Mouse (Mus musculus): ENCODE results near the gene Ust. TPM values are rescaled to one million over a fixed set of nuclear protein-coding genes. Genes with fewer than 3 reads are reported as not detected.
A peak's percentile ranks its signal among the peaks of the same experiment; 100 is the strongest.

The Ust gene
- polyA plus RNA-seq, 1 experiment from 2014 or later: 3.4 TPM

GRCm38 (mm10) chr10:8176351-8177053, 342.1 kb downstream of the Ust start:
- no peak; the same call in 1 of the 2 replicates for ATAC-seq (ENCODE audit: insufficient read depth, low FRiP score)
- H3K27me3 ChIP-seq (ENCODE audit: control insufficient read depth, insufficient read depth, low read length): no peaks in the 10 kb centered on the region
- H3K4me1 ChIP-seq (ENCODE audit: control insufficient read depth, insufficient read depth, low read length): peaks cover 16% of the 10 kb centered on the region; the same call in 1 of the 2 replicates
- H3K36me3 ChIP-seq (ENCODE audit: control insufficient read depth, insufficient read depth, low read length): no peaks in the 10 kb centered on the region
- H3K4me2 ChIP-seq (ENCODE audit: low read depth, low read length): no peak overlapping the region
- H3K4me3 ChIP-seq (replicated peaks; ENCODE audit: low read length): no peak overlapping the region
- H3K9ac ChIP-seq (ENCODE audit: low read length): no peak overlapping the region
- peak overlapping the region; percentile 5; the same call in 1 of the 2 replicates for H3K27ac ChIP-seq (ENCODE audit: low read length)
- H3K9me3 ChIP-seq (replicated peaks; ENCODE audit: control insufficient read depth, low read length): no peaks in the 10 kb centered on the region
- WGBS: 42% methylated on average over 13 of the region's 13 CpGs

DNA sequence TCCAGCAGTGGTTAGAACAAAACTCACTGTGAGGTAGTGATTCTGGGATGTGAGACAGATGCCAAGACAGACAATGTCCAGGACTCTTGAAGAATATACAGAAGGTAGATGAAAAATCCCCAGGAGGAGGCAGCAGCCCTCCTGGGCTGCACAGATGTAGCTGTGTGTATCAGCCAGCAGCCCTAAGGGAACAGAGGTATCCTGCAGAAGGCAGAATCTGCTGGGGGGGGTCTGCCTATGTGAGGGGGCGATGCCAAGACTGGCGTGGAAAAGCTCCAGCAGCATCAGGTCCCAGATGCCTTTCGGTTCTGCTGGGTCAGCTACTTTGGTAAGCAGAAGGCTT, 342.6 kb downstream of the Ust start:
- WGBS: 73% methylated on average over 3 of the region's 3 CpGs
- Histone ChIP-seq H3K27me3 (ENCODE audit: control insufficient read depth, insufficient read depth, low read length) (no peaks in the 10 kb centered on the region), H3K4me3 (replicated peaks; ENCODE audit: low read length) (no peak overlapping the region), H3K4me1 (ENCODE audit: control insufficient read depth, insufficient read depth, low read length) (peaks cover 16% of the 10 kb centered on the region; the same call in 1 of the 2 replicates), H3K36me3 (ENCODE audit: control insufficient read depth, insufficient read depth, low read length) (no peaks in the 10 kb centered on the region), H3K4me2 (ENCODE audit: low read depth, low read length) (no peak overlapping the region), H3K9me3 (replicated peaks; ENCODE audit: control insufficient read depth, low read length) (no peaks in the 10 kb centered on the region), H3K9ac (ENCODE audit: low read length) (no peak overlapping the region), H3K27ac (ENCODE audit: low read length) (peak overlapping the region; percentile 5; the same call in 1 of the 2 replicates)
- ATAC-seq (ENCODE audit: insufficient read depth, low FRiP score): no peak

DNA sequence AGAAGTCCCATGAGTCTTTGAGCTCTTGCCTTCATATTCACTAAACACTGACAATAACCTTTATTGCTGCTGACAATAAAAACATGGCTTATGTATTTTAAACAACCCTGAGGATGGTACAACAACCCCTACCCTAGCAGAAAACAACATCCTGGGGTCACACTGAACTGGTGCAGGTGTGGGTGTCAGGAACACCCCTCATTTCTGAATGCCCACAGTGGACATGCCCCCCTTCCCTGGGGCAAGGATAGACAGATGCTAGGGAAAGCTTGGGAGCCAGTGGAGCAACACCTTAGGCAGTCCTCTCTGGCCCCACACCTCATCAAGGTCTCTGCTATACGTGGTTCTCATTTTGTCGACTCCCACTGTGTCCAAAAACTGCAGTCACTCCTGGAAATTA, 343.9 kb downstream of the Ust start:
- H3K27me3 ChIP-seq (ENCODE audit: control insufficient read depth, insufficient read depth, low read length): no peaks in the 10 kb centered on the region
- H3K4me2 ChIP-seq (ENCODE audit: low read depth, low read length): no peak overlapping the region
- 62% methylated on average over 2 of the region's 2 CpGs for WGBS
- no peak for ATAC-seq (ENCODE audit: insufficient read depth, low FRiP score)
- no peak overlapping the region for H3K27ac ChIP-seq (ENCODE audit: low read length)
- H3K4me3 ChIP-seq (replicated peaks; ENCODE audit: low read length): no peak overlapping the region
- H3K9ac ChIP-seq (ENCODE audit: low read length): no peak overlapping the region
- peaks cover 16% of the 10 kb centered on the region; the same call in 1 of the 2 replicates for H3K4me1 ChIP-seq (ENCODE audit: control insufficient read depth, insufficient read depth, low read length)
- no peaks in the 10 kb centered on the region for H3K9me3 ChIP-seq (replicated peaks; ENCODE audit: control insufficient read depth, low read length)
- H3K36me3 ChIP-seq (ENCODE audit: control insufficient read depth, insufficient read depth, low read length): no peaks in the 10 kb centered on the region

DNA sequence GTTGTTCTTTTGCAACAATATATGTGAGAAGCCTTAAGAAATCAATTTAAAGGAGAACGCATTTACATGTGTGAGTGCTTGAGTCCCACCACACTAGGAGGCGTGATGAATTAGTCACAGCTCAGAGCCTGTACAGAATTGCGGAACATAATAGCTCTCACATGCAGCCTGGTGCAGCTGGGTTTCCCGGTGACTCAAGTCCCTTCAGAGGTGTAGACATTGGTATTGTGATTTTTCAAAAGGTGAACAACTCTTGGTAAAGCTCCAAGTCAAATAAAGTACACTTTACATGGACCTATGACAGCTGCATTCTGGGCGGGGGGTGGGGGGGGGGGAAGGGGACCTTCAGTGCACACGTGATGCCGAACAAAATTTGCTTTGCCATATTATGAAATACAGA, 344.4 kb downstream of the Ust start:
- Histone ChIP-seq H3K9me3 (replicated peaks; ENCODE audit: control insufficient read depth, low read length) (no peaks in the 10 kb centered on the region), H3K27ac (ENCODE audit: low read length) (no peak overlapping the region), H3K4me1 (ENCODE audit: control insufficient read depth, insufficient read depth, low read length) (peaks cover 16% of the 10 kb centered on the region; the same call in 1 of the 2 replicates), H3K4me2 (ENCODE audit: low read depth, low read length) (no peak overlapping the region), H3K4me3 (replicated peaks; ENCODE audit: low read length) (no peak overlapping the region), H3K36me3 (ENCODE audit: control insufficient read depth, insufficient read depth, low read length) (no peaks in the 10 kb centered on the region), H3K27me3 (ENCODE audit: control insufficient read depth, insufficient read depth, low read length) (no peaks in the 10 kb centered on the region), H3K9ac (ENCODE audit: low read length) (no peak overlapping the region)
- WGBS: 62% methylated on average over 7 of the region's 7 CpGs
- ATAC-seq (ENCODE audit: insufficient read depth, low FRiP score): peak; percentile 75

DNA sequence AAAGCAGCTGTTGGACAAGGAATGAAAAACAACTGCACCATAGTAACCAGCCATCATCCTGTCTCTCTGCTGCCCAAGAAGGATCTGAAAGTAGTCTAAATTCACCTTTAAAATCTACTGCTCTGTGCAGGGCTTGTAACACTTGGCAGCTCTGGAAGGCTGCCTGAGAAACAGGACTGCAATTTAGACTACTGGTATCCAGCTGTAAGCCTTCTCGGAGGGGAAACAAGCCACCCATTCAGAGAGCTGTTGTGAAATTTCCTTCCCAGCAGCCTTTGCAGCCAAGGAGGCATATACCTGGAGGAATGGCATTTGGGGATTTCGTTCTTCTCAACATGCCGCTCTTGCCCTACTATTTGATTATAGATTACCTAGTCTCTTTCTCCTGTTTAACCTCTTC, 345.6 kb downstream of the Ust start:
- WGBS: 36% methylated on average over 3 of the region's 3 CpGs
- H3K36me3 ChIP-seq (ENCODE audit: control insufficient read depth, insufficient read depth, low read length): no peaks in the 10 kb centered on the region
- peaks cover 6% of the 10 kb centered on the region; the same call in 1 of the 2 replicates for H3K9me3 ChIP-seq (replicated peaks; ENCODE audit: control insufficient read depth, low read length)
- peaks cover 16% of the 10 kb centered on the region; the same call in 1 of the 2 replicates for H3K4me1 ChIP-seq (ENCODE audit: control insufficient read depth, insufficient read depth, low read length)
- no peak overlapping the region for H3K4me2 ChIP-seq (ENCODE audit: low read depth, low read length)
- no peaks in the 10 kb centered on the region for H3K27me3 ChIP-seq (ENCODE audit: control insufficient read depth, insufficient read depth, low read length)
- H3K4me3 ChIP-seq (replicated peaks; ENCODE audit: low read length): no peak overlapping the region
- no peak for ATAC-seq (ENCODE audit: insufficient read depth, low FRiP score)
- no peak overlapping the region for H3K9ac ChIP-seq (ENCODE audit: low read length)
- H3K27ac ChIP-seq (ENCODE audit: low read length): no peak overlapping the region

DNA sequence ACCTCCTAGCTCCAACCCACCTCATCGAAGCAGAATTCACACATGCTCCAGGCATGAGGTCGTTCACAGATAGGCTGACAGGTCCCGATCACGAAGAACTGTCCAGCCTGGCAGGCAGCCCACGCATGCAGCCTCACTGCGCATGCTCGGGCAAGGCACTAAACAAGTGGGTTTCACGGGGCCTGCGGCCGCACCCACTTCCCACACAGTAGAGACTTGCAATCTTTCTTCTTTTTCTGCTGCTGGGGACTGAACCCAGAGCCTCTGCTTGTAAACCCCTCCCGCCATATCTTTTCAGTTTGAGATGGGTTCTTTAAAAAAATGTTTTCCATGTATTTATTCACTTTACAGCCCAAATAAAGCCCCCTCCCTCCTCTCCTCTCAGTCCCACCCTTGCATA, 347.1 kb downstream of the Ust start:
- no peaks in the 10 kb centered on the region for H3K27me3 ChIP-seq (ENCODE audit: control insufficient read depth, insufficient read depth, low read length)
- H3K36me3 ChIP-seq (ENCODE audit: control insufficient read depth, insufficient read depth, low read length): no peaks in the 10 kb centered on the region
- H3K9ac ChIP-seq (ENCODE audit: low read length): no peak overlapping the region
- peaks cover 7% of the 10 kb centered on the region; the same call in 1 of the 2 replicates for H3K4me1 ChIP-seq (ENCODE audit: control insufficient read depth, insufficient read depth, low read length)
- no peak overlapping the region for H3K27ac ChIP-seq (ENCODE audit: low read length)
- H3K9me3 ChIP-seq (replicated peaks; ENCODE audit: control insufficient read depth, low read length): peaks cover 6% of the 10 kb centered on the region; the same call in 1 of the 2 replicates
- H3K4me2 ChIP-seq (ENCODE audit: low read depth, low read length): no peak overlapping the region
- no peak overlapping the region for H3K4me3 ChIP-seq (replicated peaks; ENCODE audit: low read length)
- 80% methylated on average over 11 of the region's 11 CpGs for WGBS
- no peak for ATAC-seq (ENCODE audit: insufficient read depth, low FRiP score)

Data from stomach, embryonic 16.5 days (tissue).